Mouse (Mus musculus) cerebellum, adult 2 months (tissue): ENCODE data around the gene Fetub.

Source experiments
- CTCF ChIP-seq: fragments of 200-500 bp; IDR thresholded peaks from 2 replicates; pipeline ENCODE4 v1.5.1; 2011; ENCODE audit warnings: low read depth, mild to moderate bottlenecking, control low read depth, low read length, moderate library complexity, borderline replicate concordance; ENCODE audit not compliant: insufficient read depth
- POLR2A ChIP-seq: fragments of 200-500 bp; IDR thresholded peaks from 2 replicates; pipeline ENCODE4 v1.6.1; 2011; ENCODE audit warnings: low read length, control low read depth, borderline replicate concordance; ENCODE audit not compliant: insufficient read depth

- TF ChIP-seq CTCF (no peak), POLR2A (no peak)
These were observed 40.3 kb upstream of the Fetub start for GRCm38 (mm10) chr16:22877660-22878390.
